Mouse (Mus musculus) cerebellum, adult 2 months (tissue): ENCODE measurements around the gene Lama2.

Source experiments
- CTCF ChIP-seq: fragments of 200-500 bp; IDR thresholded peaks from 2 replicates; pipeline ENCODE4 v1.5.1; 2011; ENCODE audit warnings: low read depth, mild to moderate bottlenecking, control low read depth, low read length, moderate library complexity, borderline replicate concordance; ENCODE audit not compliant: insufficient read depth
- POLR2A ChIP-seq: fragments of 200-500 bp; IDR thresholded peaks from 2 replicates; pipeline ENCODE4 v1.6.1; 2011; ENCODE audit warnings: low read length, control low read depth, borderline replicate concordance; ENCODE audit not compliant: insufficient read depth

GRCm38 (mm10) chr10:27063671-27064070 lies 555.9 kb downstream of the Lama2 start:
- TF ChIP-seq CTCF (no peak), POLR2A (no peak)
